Mouse (Mus musculus) forebrain, embryonic 14.5 days (tissue): ENCODE data around the gene Kif1b. TPM values are rescaled to one million over a fixed set of nuclear protein-coding genes. Genes with fewer than 3 reads are reported as not detected.

ENCODE experiments used
- ATAC-seq: fragments of 200-750 bp; cut with Nextera tagmentation; 2 replicates; pipeline ENCODE4 v1.8.0; 2017; ENCODE audit warnings: mild to moderate bottlenecking, moderate library complexity
- DNase-seq: peaks from one replicate; pipeline ENCODE4 v3.0.0-alpha.2; 2015; ENCODE audit warnings: low spot score
- H3K27ac ChIP-seq: fragments of 300-500 bp; sonication (generic); 2 replicates; pipeline ENCODE4 v1.5.1; 2014; ENCODE audit warnings: low read depth, mild to moderate bottlenecking, control low read depth, low read length, moderate library complexity
- H3K27me3 ChIP-seq: fragments of 300-500 bp; sonication (generic); replicated peaks from 2 replicates; pipeline ENCODE4 v1.6.1; 2014; ENCODE audit warnings: low read length, control low read depth, mixed read lengths; ENCODE audit not compliant: control insufficient read depth, insufficient read depth
- H3K36me3 ChIP-seq: fragments of 300-500 bp; sonication (generic); 2 replicates; pipeline ENCODE4 v1.6.1; 2014; ENCODE audit warnings: low read length, control low read depth; ENCODE audit not compliant: control insufficient read depth, insufficient read depth
- H3K4me1 ChIP-seq: fragments of 300-500 bp; sonication (generic); 2 replicates; pipeline ENCODE4 v1.6.1; 2014; ENCODE audit warnings: antibody characterized with exemption, low read length, control low read depth; ENCODE audit not compliant: control insufficient read depth, insufficient read depth
- H3K4me2 ChIP-seq: fragments of 300-500 bp; sonication (generic); 2 replicates; pipeline ENCODE4 v1.6.1; 2014; ENCODE audit warnings: mild to moderate bottlenecking, control low read depth, low read length
- H3K4me3 ChIP-seq: fragments of 300-500 bp; sonication (generic); 2 replicates; pipeline ENCODE4 v1.5.1; 2014; ENCODE audit warnings: low read depth, low read length, control low read depth
- H3K9ac ChIP-seq: fragments of 300-500 bp; sonication (generic); 2 replicates; pipeline ENCODE4 v1.6.1; 2014; ENCODE audit warnings: mild to moderate bottlenecking, low read length, control low read depth, moderate library complexity
- H3K9me3 ChIP-seq: fragments of 300-500 bp; sonication (generic); replicated peaks from 2 replicates; pipeline ENCODE4 v1.6.1; 2016; ENCODE audit warnings: low read length, control low read depth, mixed read lengths; ENCODE audit not compliant: control insufficient read depth
- WGBS: fragments of 180-500 bp; shearing (Covaris S2); extraction: QIAGEN DNeasy Blood & Tissue Kit; methylation state at CpG from one replicate; pipeline ENCODE4 v1.1.7; 2014; 5-methylcytosine and 5-hydroxymethylcytosine counted together
- polyA plus RNA-seq: library from polyadenylated mRNA; unstranded; fragments of >200 nt; fragmentation: Nextera tagmentation; extraction: Ambion mirVana; gene quantifications from 2 replicates; pipeline ENCODE4 v1.2.1, GENCODE M21; 2014

Kif1b gene
- polyA plus RNA-seq, 1 experiment from 2014 or later: 101 TPM

DNA sequence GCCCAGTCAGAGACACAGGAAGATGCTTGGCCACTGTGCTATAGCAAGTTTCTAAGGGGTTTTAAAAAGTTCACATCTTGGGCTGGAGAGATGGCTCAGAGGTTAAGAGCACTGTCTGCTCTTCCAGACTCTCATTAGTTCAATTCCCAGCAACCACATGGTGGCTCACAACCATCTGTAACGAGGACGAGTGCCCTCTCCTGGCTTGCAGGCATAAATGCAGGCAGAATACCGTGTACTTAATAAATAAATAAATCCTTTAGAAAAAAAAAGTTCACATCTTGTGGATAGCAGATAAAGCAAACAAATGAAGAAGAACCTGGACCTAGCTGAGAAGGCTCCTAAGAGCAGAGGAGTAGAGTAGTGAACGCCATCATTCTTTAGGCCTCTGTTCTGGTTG, 124.7 kb downstream of the Kif1b start:
- Histone ChIP-seq H3K4me2 (no peak overlapping the region), H3K9ac (no peak overlapping the region), H3K4me1 (no peaks in the 10 kb centered on the region), H3K27me3 (no peaks in the 10 kb centered on the region), H3K27ac (no peak overlapping the region), H3K4me3 (no peak overlapping the region), H3K36me3 (peaks cover 98% of the 10 kb centered on the region), H3K9me3 (no peaks in the 10 kb centered on the region)
- 49% methylated on average over 4 of the region's 4 CpGs for WGBS
- DNase-seq: peak; percentile 42
- no peak for ATAC-seq

DNA sequence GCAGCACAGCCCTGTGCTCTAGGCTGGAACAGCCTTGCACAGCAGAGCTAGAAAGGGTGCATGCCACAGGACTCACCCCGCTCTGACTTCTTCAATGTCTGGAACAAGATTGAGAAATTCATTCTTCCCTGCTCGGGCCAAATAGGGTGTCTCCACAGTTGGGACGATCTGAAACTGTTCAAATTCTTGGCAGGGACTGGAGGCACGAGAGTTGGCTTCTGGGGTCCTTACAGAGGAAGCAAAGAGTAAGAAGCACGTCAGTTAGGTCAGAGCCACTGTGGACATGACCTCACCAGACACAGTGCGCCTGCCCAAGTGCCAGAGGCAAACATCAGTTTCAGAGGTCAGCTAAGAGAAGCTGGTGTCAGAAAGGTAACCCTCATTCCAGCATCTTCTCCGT, 125.3 kb downstream of the Kif1b start:
- DNase-seq: no peak
- Histone ChIP-seq H3K9ac (no peak overlapping the region), H3K9me3 (no peaks in the 10 kb centered on the region), H3K4me2 (no peak overlapping the region), H3K36me3 (peaks cover 96% of the 10 kb centered on the region), H3K27ac (no peak overlapping the region), H3K4me1 (no peaks in the 10 kb centered on the region), H3K27me3 (no peaks in the 10 kb centered on the region), H3K4me3 (no peak overlapping the region)
- no peak for ATAC-seq
- WGBS: 89% methylated on average over 7 of the region's 7 CpGs

DNA sequence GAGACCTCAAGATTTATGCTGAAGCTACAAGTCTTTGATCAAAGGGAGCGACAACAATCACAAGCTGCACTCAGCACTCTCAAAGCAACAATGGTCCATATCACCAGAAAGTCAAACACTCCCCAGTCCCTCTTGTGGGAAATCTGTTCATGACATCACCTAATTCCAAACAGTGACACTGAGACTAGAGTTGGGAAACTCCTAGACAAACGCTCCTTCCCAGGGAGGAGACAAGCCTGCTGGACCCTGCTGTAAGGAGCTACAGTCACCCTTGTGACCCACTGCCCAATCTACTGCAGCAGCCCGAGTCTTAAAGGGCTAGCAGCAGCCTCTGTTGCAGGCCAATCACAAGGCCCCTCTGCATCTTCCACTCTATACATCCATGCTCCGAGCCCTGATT, 127.9 kb downstream of the Kif1b start:
- Histone ChIP-seq H3K27me3 (no peaks in the 10 kb centered on the region), H3K9ac (no peak overlapping the region), H3K4me1 (no peaks in the 10 kb centered on the region), H3K4me2 (no peak overlapping the region), H3K27ac (no peak overlapping the region), H3K4me3 (no peak overlapping the region), H3K9me3 (no peaks in the 10 kb centered on the region), H3K36me3 (peaks cover 87% of the 10 kb centered on the region)
- ATAC-seq: no peak
- DNase-seq: no peak
- WGBS: 69% methylated on average over 4 of the region's 4 CpGs

DNA sequence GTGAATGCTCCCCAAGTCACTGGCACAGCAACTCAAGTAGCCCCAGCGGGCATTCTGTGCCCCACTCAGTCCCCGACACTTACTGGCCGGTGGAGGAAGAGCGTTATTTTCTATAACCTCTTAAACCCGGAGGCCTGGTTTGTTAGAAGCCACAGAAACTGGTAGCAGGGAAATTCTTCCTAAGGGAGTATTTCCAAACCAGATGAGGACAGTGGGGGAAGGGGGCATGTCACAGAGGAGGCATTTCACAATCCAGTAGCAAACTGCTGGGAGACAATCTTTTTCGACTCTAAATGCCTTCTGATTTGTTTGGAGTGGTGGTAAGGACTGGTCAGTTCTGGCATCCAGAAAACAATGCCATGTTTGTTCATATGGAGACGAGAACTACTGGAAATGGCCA, 128.3 kb downstream of the Kif1b start:
- Histone ChIP-seq H3K4me2 (no peak overlapping the region), H3K4me1 (no peaks in the 10 kb centered on the region), H3K9me3 (no peaks in the 10 kb centered on the region), H3K27me3 (no peaks in the 10 kb centered on the region), H3K4me3 (no peak overlapping the region), H3K27ac (no peak overlapping the region), H3K36me3 (peaks cover 83% of the 10 kb centered on the region), H3K9ac (no peak overlapping the region)
- ATAC-seq (no peak), DNase-seq (no peak)
- WGBS: 86% methylated on average over 7 of the region's 7 CpGs

DNA sequence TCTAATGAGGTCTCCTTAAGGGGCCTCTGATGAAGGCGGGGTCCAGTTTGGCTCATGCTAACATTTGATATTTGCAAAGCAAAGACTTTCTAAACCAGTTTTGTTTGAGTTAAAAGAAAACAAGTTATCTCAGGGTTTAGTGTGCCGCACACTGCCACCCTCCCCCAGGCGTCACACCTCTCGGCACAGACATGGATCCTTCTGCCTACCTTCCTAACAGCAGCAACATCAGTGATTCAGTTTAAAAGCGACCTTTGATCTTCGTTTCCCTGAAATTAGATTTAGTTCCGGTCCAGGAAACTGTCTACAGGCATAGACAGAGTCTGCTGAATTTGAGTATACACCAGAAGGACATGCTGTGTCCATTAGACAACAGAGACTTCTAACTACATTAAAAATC, 129.2 kb downstream of the Kif1b start:
- Histone ChIP-seq H3K36me3 (peaks cover 75% of the 10 kb centered on the region), H3K27ac (no peak overlapping the region), H3K4me2 (no peak overlapping the region), H3K9me3 (no peaks in the 10 kb centered on the region), H3K4me1 (no peaks in the 10 kb centered on the region), H3K9ac (no peak overlapping the region), H3K27me3 (no peaks in the 10 kb centered on the region), H3K4me3 (no peak overlapping the region)
- WGBS: 84% methylated on average over 7 of the region's 7 CpGs
- no peak for DNase-seq
- ATAC-seq: no peak

DNA sequence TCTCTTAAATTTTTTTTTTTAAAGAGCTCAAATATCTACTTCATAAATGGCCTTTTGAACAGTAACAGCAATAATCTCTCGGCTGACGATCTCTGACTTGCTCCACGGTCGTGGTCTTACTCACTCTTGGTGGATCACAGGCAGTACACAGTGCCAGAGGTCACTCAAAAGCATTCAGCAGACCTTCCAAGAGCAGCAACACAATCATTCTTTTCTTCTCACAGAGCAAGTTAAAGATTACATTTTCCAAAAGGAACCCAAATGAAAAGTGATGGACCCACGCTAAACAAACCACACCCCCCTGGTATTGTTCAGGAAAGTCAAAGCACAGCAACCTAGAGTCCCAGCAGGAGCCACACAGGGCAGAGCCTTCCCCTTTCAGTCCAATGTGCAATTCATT, 130.4 kb downstream of the Kif1b start:
- H3K36me3 ChIP-seq: peaks cover 62% of the 10 kb centered on the region
- no peaks in the 10 kb centered on the region for H3K9me3 ChIP-seq
- H3K9ac ChIP-seq: no peak overlapping the region
- no peak for ATAC-seq
- H3K4me2 ChIP-seq: no peak overlapping the region
- DNase-seq: no peak
- no peak overlapping the region for H3K27ac ChIP-seq
- no peak overlapping the region for H3K4me3 ChIP-seq
- no peaks in the 10 kb centered on the region for H3K4me1 ChIP-seq
- no peaks in the 10 kb centered on the region for H3K27me3 ChIP-seq
- 41% methylated on average over 5 of the region's 5 CpGs for WGBS

DNA sequence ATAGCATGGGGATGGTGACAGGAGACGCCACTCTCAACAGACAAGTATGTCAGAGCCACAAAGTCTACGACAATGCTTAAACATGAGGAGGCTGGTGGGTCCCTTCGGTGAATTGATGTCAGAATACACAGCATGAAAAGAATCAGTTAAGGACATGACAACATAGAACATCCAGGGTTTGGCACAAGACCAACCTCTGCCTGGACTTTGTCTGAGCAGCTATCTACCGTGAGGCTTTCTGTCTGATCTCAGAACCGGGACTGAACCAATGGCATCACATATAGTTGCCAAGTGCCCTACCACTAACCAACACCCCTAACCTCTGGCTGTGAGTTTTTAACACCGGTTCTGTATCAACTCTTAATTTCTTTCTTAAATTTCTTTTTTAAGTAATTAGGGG, 130.8 kb downstream of the Kif1b start:
- H3K4me2 ChIP-seq: no peak overlapping the region
- no peaks in the 10 kb centered on the region for H3K9me3 ChIP-seq
- H3K27ac ChIP-seq: no peak overlapping the region
- no peaks in the 10 kb centered on the region for H3K27me3 ChIP-seq
- ATAC-seq: no peak
- H3K4me3 ChIP-seq: no peak overlapping the region
- no peak overlapping the region for H3K9ac ChIP-seq
- peaks cover 58% of the 10 kb centered on the region for H3K36me3 ChIP-seq
- H3K4me1 ChIP-seq: no peaks in the 10 kb centered on the region
- 84% methylated on average over 6 of the region's 6 CpGs for WGBS
- DNase-seq: no peak

DNA sequence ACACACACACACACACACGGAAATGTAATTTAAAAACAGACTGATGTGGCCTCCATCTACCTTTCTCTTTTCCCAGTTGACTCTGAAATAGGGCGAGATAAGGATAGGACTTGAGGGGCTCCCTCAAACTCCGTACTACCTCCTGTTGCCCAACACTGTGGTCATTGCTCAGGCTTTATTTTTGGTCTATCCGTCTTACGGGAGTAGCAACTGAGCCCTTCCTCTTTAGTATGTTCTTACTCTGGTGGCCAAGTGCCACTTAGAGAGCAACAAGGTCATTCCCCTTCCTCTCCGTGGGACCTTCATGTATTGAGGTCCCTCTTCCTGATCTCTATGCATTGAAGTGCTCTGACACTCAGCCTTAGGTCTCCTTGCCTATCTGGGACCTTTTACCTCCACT, 133.8 kb downstream of the Kif1b start:
- WGBS: 91% methylated on average over 6 of the region's 6 CpGs
- H3K27ac ChIP-seq: no peak overlapping the region
- no peak overlapping the region for H3K4me3 ChIP-seq
- H3K27me3 ChIP-seq: no peaks in the 10 kb centered on the region
- no peaks in the 10 kb centered on the region for H3K9me3 ChIP-seq
- no peak overlapping the region for H3K4me2 ChIP-seq
- H3K36me3 ChIP-seq: peaks cover 31% of the 10 kb centered on the region
- no peaks in the 10 kb centered on the region for H3K4me1 ChIP-seq
- ATAC-seq (no peak), DNase-seq (no peak)
- no peak overlapping the region for H3K9ac ChIP-seq

DNA sequence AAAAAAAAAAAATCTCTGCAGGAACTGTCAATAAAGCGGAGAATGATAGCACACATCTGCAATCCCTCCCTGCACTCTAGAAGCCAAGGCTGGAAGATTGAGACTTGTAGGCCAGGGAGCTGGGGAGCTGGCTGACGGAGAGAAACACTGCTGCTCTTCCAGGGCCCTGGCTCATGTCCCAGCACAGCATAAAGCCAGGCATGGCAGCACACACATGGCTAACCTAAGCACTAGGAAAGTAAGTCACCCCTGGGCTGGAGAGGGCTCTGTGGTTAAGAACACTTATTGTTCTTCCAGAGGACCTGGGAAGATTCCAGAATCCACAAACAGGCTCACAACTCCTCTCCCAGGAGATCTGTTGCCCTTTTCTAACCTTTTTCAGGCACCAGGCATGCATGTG, 134.8 kb downstream of the Kif1b start:
- peak; percentile 37 for DNase-seq

More for the DNA sequence above, 134.8 kb downstream of the Kif1b start:
- ATAC-seq: no peak
- H3K4me3 ChIP-seq: no peak overlapping the region
- H3K4me2 ChIP-seq: no peak overlapping the region
- peak overlapping the region; percentile 44; the same call in 1 of the 2 replicates for H3K27ac ChIP-seq
- WGBS: 64% methylated on average over 2 of the region's 2 CpGs
- no peaks in the 10 kb centered on the region for H3K4me1 ChIP-seq
- no peaks in the 10 kb centered on the region for H3K9me3 ChIP-seq
- H3K9ac ChIP-seq: no peak overlapping the region
- peaks cover 23% of the 10 kb centered on the region for H3K36me3 ChIP-seq
- no peaks in the 10 kb centered on the region for H3K27me3 ChIP-seq
